Mouse (Mus musculus) hindbrain, embryonic 10.5 days (tissue): Measurements from ENCODE around the gene Ptrh1. TPM values are rescaled to one million over a fixed set of nuclear protein-coding genes. Genes with fewer than 3 reads are reported as not detected.

Experiments
- DNase-seq: peaks from one replicate; pipeline ENCODE4 v3.0.0-alpha.2; 2017; ENCODE audit warnings: low spot score
- H3K27ac ChIP-seq: fragments of 300-500 bp; sonication (generic); 2 replicates; pipeline ENCODE4 v1.5.1; 2016; ENCODE audit warnings: mild to moderate bottlenecking, moderate library complexity
- H3K27me3 ChIP-seq: fragments of 300-500 bp; sonication (generic); 2 replicates; pipeline ENCODE4 v1.6.1; 2016; ENCODE audit warnings: mild to moderate bottlenecking; ENCODE audit not compliant: poor library complexity, insufficient read depth, severe bottlenecking
- H3K36me3 ChIP-seq: fragments of 300-500 bp; sonication (generic); 2 replicates; pipeline ENCODE4 v1.6.1; 2016; ENCODE audit warnings: mild to moderate bottlenecking, moderate library complexity
- H3K4me1 ChIP-seq: fragments of 300-500 bp; sonication (generic); replicated peaks from 2 replicates; pipeline ENCODE4 v1.6.1; 2016; ENCODE audit warnings: mild to moderate bottlenecking
- H3K4me3 ChIP-seq: fragments of 300-500 bp; sonication (generic); 2 replicates; pipeline ENCODE4 v1.5.1; 2016; ENCODE audit warnings: mild to moderate bottlenecking, moderate library complexity
- H3K9me3 ChIP-seq: fragments of 300-500 bp; sonication (generic); 2 replicates; pipeline ENCODE4 v1.6.1; 2016; ENCODE audit warnings: mild to moderate bottlenecking, moderate library complexity
- whole genome bisulfite sequencing: fragments of 180-500 bp; shearing (Covaris S2); methylation state at CpG from one replicate; pipeline ENCODE4 v1.1.7; 2016; 5-methylcytosine and 5-hydroxymethylcytosine counted together
- polyA plus RNA-seq: library from polyadenylated mRNA; unstranded; fragments of >200 nt; fragmentation: Nextera tagmentation; extraction: Ambion mirVana; gene quantifications from 2 replicates; pipeline ENCODE4 v1.2.1, GENCODE M21; 2016

Gene Ptrh1
- 5.7 and 7.2 TPM in 2 replicates for polyA plus RNA-seq

DNA sequence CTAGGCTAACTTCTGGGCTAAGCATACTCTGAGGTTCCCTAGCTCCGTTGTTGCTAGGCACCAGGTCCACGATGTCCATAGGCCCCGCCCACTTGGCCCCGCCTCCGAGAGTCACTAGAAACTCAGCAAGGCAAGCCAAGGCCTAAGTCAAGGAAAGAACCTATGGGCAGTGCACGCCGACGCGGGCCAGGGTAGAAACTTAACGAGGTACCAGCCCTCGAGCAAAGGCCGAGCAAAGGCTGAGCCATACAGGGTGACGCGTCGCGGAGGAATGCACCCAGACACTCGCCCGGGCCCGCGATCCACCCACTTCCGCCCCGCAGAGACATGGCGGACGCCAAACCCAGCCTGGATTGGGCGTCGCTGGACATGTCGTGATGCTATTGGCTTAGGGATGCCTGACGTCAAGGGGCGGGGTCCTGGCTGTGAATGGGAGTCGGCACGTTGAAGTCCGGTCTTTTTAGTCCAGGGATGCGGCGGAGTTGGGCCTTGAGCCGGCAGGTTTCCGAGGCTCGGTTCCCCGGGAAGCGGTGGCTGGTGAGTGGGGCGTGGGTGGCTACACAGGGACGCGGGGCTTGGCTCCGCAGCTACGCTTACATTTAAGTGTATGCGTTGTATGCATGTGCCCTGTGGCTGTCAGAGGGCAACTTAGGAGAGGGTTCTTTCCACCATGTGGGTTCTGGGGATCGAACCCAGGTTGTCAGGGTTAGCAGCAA, at the start of gene Ptrh1, which contains the start of gene Ttc16:
TSS of gene Ptrh1 (plus strand) at position 428 of the 716 bp plus-strand sequence.
TSS of gene Ttc16 (minus strand) at position 275 of the 716 bp plus-strand sequence.
- peak; percentile 98 for DNase-seq
- no peaks in the 10 kb centered on the region for H3K9me3 ChIP-seq
- under 1% methylated on average over 46 of the region's 46 CpGs for WGBS
- H3K27me3 ChIP-seq: peaks cover 20% of the 10 kb centered on the region
- peak within 1 kb of the TSS; percentile 85 for H3K27ac ChIP-seq
- 0 out of 2 replicates have a peak, but pooled peaks cover 2% of the 10 kb centered on the region for H3K36me3 ChIP-seq
- peaks cover 38% of the 10 kb centered on the region for H3K4me1 ChIP-seq
- peak within 1 kb of the TSS; percentile 71 for H3K4me3 ChIP-seq

DNA sequence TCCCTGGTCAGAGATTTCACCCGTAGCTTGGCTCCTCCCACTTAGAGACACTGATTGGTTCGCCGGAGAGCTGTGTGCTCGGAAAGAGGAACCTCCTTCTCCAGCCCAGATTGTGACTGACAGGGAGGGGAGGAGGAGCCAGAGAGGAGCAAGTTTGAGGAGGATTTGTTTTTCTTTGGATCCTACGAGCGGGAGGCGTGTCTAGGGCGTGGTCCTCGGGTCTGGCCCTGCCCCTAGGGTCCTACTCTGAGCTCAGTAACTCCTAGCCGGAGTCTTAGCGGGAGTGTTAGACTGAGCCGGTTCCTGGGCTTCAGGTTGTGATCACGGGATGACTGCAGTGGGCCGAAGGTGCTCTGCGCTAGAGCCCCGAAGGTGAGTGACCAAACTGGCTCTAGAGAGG, 48.2 kb upstream of the Ptrh1 start:
- WGBS: under 1% methylated on average over 16 of the region's 16 CpGs
- Histone ChIP-seq H3K4me3 (peak overlapping the region; percentile 48), H3K36me3 (no peaks in the 10 kb centered on the region), H3K9me3 (no peaks in the 10 kb centered on the region), H3K27ac (peak overlapping the region; percentile 80), H3K27me3 (peaks cover 8% of the 10 kb centered on the region), H3K4me1 (peaks cover 43% of the 10 kb centered on the region)
- DNase-seq: peak; percentile 93

DNA sequence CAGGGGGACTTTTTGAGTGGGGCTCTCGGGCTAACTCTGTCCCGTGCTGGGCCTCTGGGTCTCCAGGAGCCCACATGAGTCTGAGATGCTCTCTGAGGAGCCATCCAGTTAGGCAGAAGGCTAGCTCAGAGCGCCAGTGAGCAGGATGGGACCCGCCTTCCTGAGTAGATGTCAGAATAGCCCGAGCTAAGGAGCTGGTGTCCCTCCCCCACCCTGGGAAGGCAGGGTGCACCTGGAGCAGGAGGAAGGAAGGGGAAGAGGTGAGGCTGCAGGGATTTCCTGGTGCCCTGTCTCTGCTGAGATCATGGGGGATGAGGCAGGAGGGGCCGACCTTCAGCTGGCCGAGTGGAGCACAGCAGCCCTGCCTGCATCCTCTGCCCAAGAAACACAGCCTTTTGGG, 47.1 kb upstream of the Ptrh1 start:
- peak; percentile 12 for DNase-seq
- 51% methylated on average over 7 of the region's 7 CpGs for WGBS
- Histone ChIP-seq H3K4me3 (peak overlapping the region; percentile 48), H3K27me3 (peaks cover 8% of the 10 kb centered on the region), H3K9me3 (no peaks in the 10 kb centered on the region), H3K36me3 (no peaks in the 10 kb centered on the region), H3K4me1 (peaks cover 43% of the 10 kb centered on the region), H3K27ac (peak overlapping the region; percentile 80)

DNA sequence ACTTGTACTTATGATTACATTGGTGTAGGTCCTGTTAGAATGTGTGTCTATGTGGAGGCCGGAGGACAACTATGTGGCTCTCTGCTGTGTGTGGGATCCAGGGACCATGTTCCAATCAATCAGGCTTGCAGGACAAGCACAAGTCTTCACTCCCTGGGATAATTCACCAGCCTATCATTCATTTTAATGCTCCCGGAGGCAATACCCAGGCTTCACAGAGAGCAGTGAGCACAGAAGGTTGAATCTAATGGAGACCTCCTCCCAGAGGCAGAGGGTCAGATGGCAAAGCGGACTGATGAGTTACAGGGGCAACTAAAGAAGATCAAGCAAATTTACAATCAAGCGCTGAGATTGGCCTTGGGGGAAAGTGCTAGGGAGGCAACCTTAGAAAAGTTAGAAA, 46.0 kb upstream of the Ptrh1 start:
- Histone ChIP-seq H3K4me3 (no peak overlapping the region), H3K36me3 (no peaks in the 10 kb centered on the region), H3K27ac (peak overlapping the region; percentile 62; the same call in 1 of the 2 replicates)

DNA sequence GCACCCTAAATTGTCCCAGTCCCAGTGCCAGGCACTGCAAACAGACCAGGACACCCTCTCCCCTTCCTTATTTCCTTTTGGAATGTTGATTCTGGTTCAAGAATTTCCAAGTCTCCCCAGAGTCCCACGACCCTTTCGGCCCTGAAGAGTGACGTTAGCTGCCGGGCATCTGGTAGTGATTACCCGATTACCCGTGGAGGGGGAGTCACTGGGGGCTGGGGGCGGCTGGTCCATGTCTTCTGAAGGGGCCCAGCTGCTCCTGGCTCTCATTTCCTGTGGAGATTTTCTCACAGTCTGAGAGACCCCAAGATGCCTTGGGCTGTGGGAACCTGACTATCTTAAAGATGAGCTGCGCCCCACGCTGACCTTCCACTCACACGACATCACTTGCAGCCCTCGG, 44.7 kb upstream of the Ptrh1 start:
- H3K27me3 ChIP-seq: peaks cover 8% of the 10 kb centered on the region
- WGBS: 52% methylated on average over 11 of the region's 11 CpGs
- peaks cover 55% of the 10 kb centered on the region for H3K4me1 ChIP-seq
- H3K36me3 ChIP-seq: no peaks in the 10 kb centered on the region
- no peaks in the 10 kb centered on the region for H3K9me3 ChIP-seq
- DNase-seq: peak; percentile 67
- H3K27ac ChIP-seq: peak overlapping the region; percentile 62
- 0 out of 2 replicates have a peak overlapping the region, but pooled peaks have one; percentile 3 for H3K4me3 ChIP-seq

More for the DNA sequence above, 46.0 kb upstream of the Ptrh1 start:
- Histone ChIP-seq H3K27me3 (peaks cover 8% of the 10 kb centered on the region), H3K4me1 (peaks cover 48% of the 10 kb centered on the region), H3K9me3 (no peaks in the 10 kb centered on the region)
- DNase-seq: no peak
- WGBS: 71% methylated on average over 4 of the region's 4 CpGs

DNA sequence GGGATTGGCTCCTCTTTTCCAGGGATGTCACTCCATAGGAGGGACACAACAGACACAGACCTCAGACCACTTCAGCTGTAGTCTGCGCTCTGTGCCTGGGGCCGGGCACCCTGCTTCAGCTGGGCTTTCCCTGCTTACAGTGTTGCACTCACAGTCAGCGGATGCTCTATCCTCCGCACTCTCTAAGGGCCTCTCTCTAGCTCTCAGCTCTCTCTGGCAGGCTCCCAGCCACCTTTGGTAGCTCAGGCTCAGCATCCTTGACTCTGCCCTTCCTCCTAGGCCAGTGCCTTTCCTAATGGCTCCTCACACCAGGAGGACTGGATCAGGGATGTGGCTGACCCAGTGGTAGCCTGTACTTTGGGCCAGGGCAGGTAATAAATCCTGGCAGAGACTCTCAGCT, 43.7 kb upstream of the Ptrh1 start:
- no peak overlapping the region for H3K4me3 ChIP-seq
- peaks cover 62% of the 10 kb centered on the region for H3K4me1 ChIP-seq

DNA sequence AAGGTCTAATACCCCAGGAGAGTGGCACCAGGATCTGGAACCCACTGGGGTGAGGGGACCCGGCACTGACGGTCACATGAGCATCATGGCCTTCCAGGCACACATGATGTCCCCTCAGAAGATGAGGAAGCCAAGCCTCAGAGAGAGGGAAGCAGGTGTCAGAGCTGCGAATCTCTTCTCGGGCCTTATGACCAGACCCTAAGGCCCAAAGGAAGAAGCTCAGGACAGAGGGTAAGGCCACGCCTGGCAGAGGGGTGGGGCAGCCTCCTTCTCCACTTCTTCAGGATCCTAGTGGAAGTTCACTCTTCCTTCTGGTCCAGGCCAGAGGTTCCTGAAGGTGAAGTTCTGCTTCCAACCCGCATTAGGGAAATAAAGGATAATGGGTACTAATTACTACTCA, 42.9 kb upstream of the Ptrh1 start:
- peaks cover 8% of the 10 kb centered on the region for H3K27me3 ChIP-seq
- 79% methylated on average over 6 of the region's 6 CpGs for WGBS
- no peaks in the 10 kb centered on the region for H3K9me3 ChIP-seq
- H3K4me1 ChIP-seq: peaks cover 55% of the 10 kb centered on the region
- no peak overlapping the region for H3K4me3 ChIP-seq
- DNase-seq: no peak
- peak overlapping the region; percentile 40; the same call in 1 of the 2 replicates for H3K27ac ChIP-seq
- no peaks in the 10 kb centered on the region for H3K36me3 ChIP-seq

More for the DNA sequence above, 43.7 kb upstream of the Ptrh1 start:
- peaks cover 8% of the 10 kb centered on the region for H3K27me3 ChIP-seq
- WGBS: 75% methylated on average over 4 of the region's 4 CpGs
- DNase-seq: no peak
- no peaks in the 10 kb centered on the region for H3K9me3 ChIP-seq
- no peaks in the 10 kb centered on the region for H3K36me3 ChIP-seq
- H3K27ac ChIP-seq: peak overlapping the region; percentile 66; the same call in 1 of the 2 replicates

DNA sequence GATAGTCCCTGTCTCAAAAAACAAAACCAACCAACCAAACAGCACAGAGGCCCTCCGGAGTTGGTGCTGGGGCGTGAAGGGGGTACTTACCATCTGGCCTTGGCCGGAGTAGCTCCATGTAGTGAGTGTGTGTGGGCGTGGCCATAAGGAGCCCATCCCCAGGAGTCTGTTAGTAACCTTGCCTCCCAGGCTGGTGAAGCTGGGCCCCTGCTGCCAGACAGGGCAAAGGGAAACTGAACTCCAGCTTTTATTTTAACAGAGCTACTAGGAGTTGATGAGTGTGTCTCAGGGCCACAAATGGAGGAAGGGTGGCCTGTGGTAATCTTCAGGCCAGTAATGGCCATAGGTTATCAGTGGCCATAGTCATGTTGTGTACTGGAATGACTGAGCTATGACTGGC, 41.1 kb upstream of the Ptrh1 start:
- no peaks in the 10 kb centered on the region for H3K9me3 ChIP-seq
- no peak for DNase-seq
- peaks cover 45% of the 10 kb centered on the region for H3K4me1 ChIP-seq
- 52% methylated on average over 4 of the region's 4 CpGs for WGBS
- no peaks in the 10 kb centered on the region for H3K36me3 ChIP-seq
- peaks cover 4% of the 10 kb centered on the region for H3K27me3 ChIP-seq
- H3K27ac ChIP-seq: peak overlapping the region; percentile 13
- H3K4me3 ChIP-seq: no peak overlapping the region

DNA sequence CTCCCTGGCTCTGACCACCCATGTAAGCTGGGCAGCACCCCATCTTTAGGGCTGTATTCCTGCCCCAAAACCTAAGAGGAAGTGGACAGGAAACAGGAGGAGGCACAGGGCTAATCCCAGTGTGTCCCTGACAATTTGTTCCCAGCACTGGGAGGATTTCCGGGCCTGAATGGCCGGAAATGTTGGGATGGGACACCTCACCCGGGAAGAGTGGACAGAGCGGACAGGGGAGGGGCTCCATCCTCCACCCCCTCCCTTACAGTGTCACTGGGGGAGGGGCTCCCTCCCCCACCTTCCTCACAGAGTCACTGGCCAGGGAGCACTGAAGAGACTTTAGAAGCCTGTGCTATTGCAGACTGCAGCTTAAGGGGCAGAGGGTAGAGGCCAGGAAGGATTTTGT, 40.7 kb upstream of the Ptrh1 start:
- no peak overlapping the region for H3K4me3 ChIP-seq
- 61% methylated on average over 4 of the region's 4 CpGs for WGBS
- H3K27ac ChIP-seq: peak overlapping the region; percentile 13

DNA sequence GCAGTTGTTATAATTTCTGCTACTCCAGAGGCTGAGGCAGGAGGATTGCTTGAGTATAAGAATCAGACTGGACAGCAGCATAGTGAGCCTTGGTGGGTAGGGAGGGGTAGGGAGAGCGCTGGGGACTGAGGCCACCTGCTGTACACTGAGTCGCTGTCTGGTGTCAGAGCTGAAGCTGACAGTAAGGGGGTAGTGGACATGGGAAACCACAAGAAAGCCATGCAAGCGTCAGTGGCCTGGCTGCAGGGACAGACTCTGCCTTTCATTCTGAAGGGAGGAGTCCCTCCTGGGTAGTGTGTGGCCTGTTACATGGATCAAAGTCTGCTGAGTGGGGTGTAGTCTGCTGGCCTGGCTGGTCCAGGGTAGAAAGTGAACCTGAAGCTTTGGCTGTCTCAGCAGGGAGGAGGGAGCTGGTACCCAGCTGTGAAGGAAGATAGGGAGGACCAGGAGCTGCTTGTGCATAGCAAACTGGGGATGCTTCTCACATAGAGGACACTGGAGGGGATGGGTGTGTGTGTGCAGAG, 39.2 kb upstream of the Ptrh1 start:
- Histone ChIP-seq H3K4me3 (no peak overlapping the region), H3K36me3 (no peaks in the 10 kb centered on the region), H3K9me3 (no peaks in the 10 kb centered on the region), H3K27me3 (peaks cover 23% of the 10 kb centered on the region), H3K4me1 (peaks cover 37% of the 10 kb centered on the region), H3K27ac (peak overlapping the region; percentile 25; the same call in 1 of the 2 replicates)
- 37% methylated on average over 3 of the region's 3 CpGs for WGBS
- DNase-seq: no peak

More for the DNA sequence above, 40.7 kb upstream of the Ptrh1 start:
- H3K36me3 ChIP-seq: no peaks in the 10 kb centered on the region
- no peaks in the 10 kb centered on the region for H3K9me3 ChIP-seq
- H3K27me3 ChIP-seq: peaks cover 8% of the 10 kb centered on the region
- peak; percentile 17 for DNase-seq
- H3K4me1 ChIP-seq: peaks cover 42% of the 10 kb centered on the region

DNA sequence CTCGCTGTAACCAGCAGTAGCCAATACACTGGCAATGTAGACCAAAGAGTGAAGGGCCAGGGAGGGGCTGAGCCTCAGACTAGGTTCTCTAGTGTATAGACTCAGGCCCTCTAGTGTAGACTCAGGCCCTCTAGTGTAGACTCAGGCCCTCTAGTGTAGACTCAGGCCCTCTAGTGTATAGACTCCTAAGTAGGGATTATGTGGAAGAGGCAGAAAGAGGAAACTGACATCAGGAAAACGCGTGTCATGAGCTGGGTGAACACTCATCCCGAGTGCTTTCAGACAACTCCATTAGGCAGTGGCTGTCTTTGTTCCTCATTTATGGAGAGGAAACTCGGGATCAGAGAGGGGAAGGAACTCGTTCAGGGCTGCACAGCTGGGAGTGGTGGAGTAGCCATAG, 38.6 kb upstream of the Ptrh1 start:
- H3K9me3 ChIP-seq: no peaks in the 10 kb centered on the region
- H3K4me1 ChIP-seq: peaks cover 39% of the 10 kb centered on the region
- H3K36me3 ChIP-seq: no peaks in the 10 kb centered on the region
- H3K27ac ChIP-seq: peak overlapping the region; percentile 25; the same call in 1 of the 2 replicates
- peaks cover 29% of the 10 kb centered on the region for H3K27me3 ChIP-seq
- no peak overlapping the region for H3K4me3 ChIP-seq
- no peak for DNase-seq
- 59% methylated on average over 6 of the region's 6 CpGs for WGBS

DNA sequence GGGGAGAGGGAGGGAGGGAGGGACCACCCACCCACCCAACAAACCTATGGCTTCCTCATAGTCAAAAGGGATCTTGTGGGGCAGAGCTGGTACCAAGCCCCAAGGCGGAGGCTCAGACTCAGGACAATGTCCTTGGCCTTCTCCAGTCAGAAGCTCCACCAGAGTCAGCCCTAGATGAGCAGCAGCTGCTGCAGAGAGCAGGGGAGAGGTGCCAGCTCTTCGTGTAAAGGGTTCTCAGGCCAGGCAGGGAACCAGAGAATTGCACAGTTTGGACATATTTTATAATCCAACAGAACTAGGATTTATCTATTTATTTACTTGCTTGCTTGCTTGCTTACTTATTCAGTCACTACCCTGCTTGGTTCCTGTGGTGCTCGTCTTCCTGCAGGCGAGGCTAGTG, 36.3 kb upstream of the Ptrh1 start:
- no peak overlapping the region for H3K27ac ChIP-seq
- no peak for DNase-seq
- H3K27me3 ChIP-seq: peaks cover 47% of the 10 kb centered on the region
- no peaks in the 10 kb centered on the region for H3K9me3 ChIP-seq
- H3K4me3 ChIP-seq: no peak overlapping the region
- no peaks in the 10 kb centered on the region for H3K36me3 ChIP-seq
- H3K4me1 ChIP-seq: peaks cover 45% of the 10 kb centered on the region
- WGBS: 80% methylated on average over 4 of the region's 4 CpGs

DNA sequence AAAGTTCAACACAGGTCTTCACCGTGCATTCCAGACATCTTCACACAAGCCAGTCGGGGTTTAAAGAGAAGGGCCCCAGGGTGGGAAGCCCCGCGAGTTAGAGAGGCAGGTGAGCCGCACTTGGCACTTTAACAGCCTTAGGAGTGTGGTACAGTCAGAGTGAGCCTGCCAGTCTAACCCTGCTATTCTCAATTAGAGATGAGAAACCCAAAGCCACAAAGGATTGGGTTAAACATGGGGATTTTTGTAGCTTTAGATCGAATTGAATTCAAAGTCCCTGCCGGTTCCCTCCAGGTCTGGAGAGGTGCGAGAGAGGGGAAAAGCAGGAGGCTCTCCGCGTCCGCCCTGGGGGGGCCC, 34.7 kb upstream of the Ptrh1 start, which contains the start of gene 6330409D20Rik:
TSS of gene 6330409D20Rik (minus strand) at position 101 of the 357 bp plus-strand sequence.
- Histone ChIP-seq H3K9me3 (no peaks in the 10 kb centered on the region), H3K4me3 (peak within 1 kb of the TSS; percentile 73), H3K4me1 (peaks cover 37% of the 10 kb centered on the region), H3K27me3 (peaks cover 47% of the 10 kb centered on the region), H3K36me3 (peaks cover 15% of the 10 kb centered on the region), H3K27ac (peak within 1 kb of the TSS; percentile 90)
- DNase-seq: no peak
- whole genome bisulfite sequencing: 10% methylated on average over 11 of the region's 11 CpGs
